Mouse (Mus musculus) cerebellum, adult 2 months (tissue): ENCODE data around the gene Tmtc4.

ENCODE experiments used
- CTCF ChIP-seq: fragments of 200-500 bp; IDR thresholded peaks from 2 replicates; pipeline ENCODE4 v1.5.1; 2011; ENCODE audit warnings: low read depth, mild to moderate bottlenecking, control low read depth, low read length, moderate library complexity, borderline replicate concordance; ENCODE audit not compliant: insufficient read depth
- POLR2A ChIP-seq: fragments of 200-500 bp; IDR thresholded peaks from 2 replicates; pipeline ENCODE4 v1.6.1; 2011; ENCODE audit warnings: low read length, control low read depth, borderline replicate concordance; ENCODE audit not compliant: insufficient read depth

GRCm38 (mm10) chr14:122883410-122883806 lies 100.4 kb downstream of the Tmtc4 start:
- no peak for TF ChIP-seq POLR2A
- TF ChIP-seq CTCF, result no peak
